8 mouse cellular contexts compared by ENCODE assay signal in the genomic region with DNA sequence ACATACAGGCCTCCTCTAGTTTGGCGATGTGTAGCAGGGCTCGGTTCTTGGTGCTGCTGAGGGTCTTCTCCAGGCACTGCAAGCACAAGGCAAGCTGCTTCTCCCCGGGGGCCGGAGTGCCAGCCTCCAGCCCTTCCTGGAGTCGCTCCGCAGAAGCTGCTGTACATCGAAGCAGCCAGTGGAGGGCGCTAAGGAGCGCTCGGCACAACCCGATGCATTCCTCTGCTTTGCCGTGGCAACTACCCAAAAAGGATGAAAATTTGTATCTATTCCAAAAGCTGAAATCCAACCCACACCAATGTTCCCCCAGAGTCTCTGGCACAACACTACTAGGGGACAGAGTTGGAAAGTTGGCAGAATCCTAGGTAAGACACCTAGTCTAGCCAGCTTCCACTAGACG. TPM values are rescaled to one million over a fixed set of nuclear protein-coding genes. Genes with fewer than 3 reads are reported as not detected.
DNase-seq lines count a peak whose midpoint lies in the region; ATAC-seq and TF ChIP-seq lines count a peak whose summit lies in the region.

No protein-coding gene starts in this region.

- no peak overlapping the region for H3K4me2 ChIP-seq in heart, embryonic 11.5 days
- H3K4me2 ChIP-seq in embryonic facial prominence, embryonic 13.5 days = 0 out of 2 replicates have a peak overlapping the region, but pooled peaks have one; percentile 19
- no peak overlapping the region for H3K4me2 ChIP-seq in heart, embryonic 16.5 days (ENCODE audit: low read depth, low read length)

- H3K27ac ChIP-seq in heart, adult 2 months = peak overlapping the region; percentile 11; the same call in 1 of the 2 replicates
- no peak overlapping the region for H3K27ac ChIP-seq in heart, embryonic 11.5 days (ENCODE audit: low read depth, low read length)
- peak overlapping the region; percentile 52; the same call in 1 of the 2 replicates for H3K27ac ChIP-seq in embryonic facial prominence, embryonic 13.5 days
- H3K27ac ChIP-seq in heart, embryonic 16.5 days (ENCODE audit: low read length) = no peak overlapping the region

- H3K79me2 ChIP-seq in heart, adult 2 months (replicated peaks; ENCODE audit: control insufficient read depth, insufficient read depth, low read length) = no peaks in the 10 kb centered on the region

- peaks cover 12% of the 10 kb centered on the region for H3K4me1 ChIP-seq in heart, adult 2 months (ENCODE audit: control insufficient read depth, insufficient read depth, low read length)
- peaks cover 11% of the 10 kb centered on the region for H3K4me1 ChIP-seq in heart, embryonic 11.5 days (ENCODE audit: control insufficient read depth, insufficient read depth, low read length)
- peaks cover 12% of the 10 kb centered on the region for H3K4me1 ChIP-seq in embryonic facial prominence, embryonic 13.5 days
- H3K4me1 ChIP-seq in heart, embryonic 16.5 days (ENCODE audit: control insufficient read depth, insufficient read depth, low read length) = peaks cover 24% of the 10 kb centered on the region

- H3K36me3 ChIP-seq in heart, adult 2 months (ENCODE audit: control insufficient read depth, insufficient read depth, low read length) = peaks cover 2% of the 10 kb centered on the region
- peaks cover 22% of the 10 kb centered on the region for H3K36me3 ChIP-seq in heart, embryonic 11.5 days (ENCODE audit: control insufficient read depth, insufficient read depth, low read length)
- peaks cover 57% of the 10 kb centered on the region for H3K36me3 ChIP-seq in embryonic facial prominence, embryonic 13.5 days
- H3K36me3 ChIP-seq in heart, embryonic 16.5 days (ENCODE audit: control insufficient read depth, insufficient read depth) = peaks cover 23% of the 10 kb centered on the region; the same call in 1 of the 2 replicates

- no peaks in the 10 kb centered on the region for H3K9me3 ChIP-seq in heart, embryonic 11.5 days (replicated peaks; ENCODE audit: control insufficient read depth, low read length)
- no peaks in the 10 kb centered on the region for H3K9me3 ChIP-seq in embryonic facial prominence, embryonic 13.5 days
- H3K9me3 ChIP-seq in heart, embryonic 16.5 days (replicated peaks; ENCODE audit: control insufficient read depth, low read length) = no peaks in the 10 kb centered on the region

- intact Hi-C loops in heart, adult 2 months (cut with DNase I) = loop anchor here (1.0 to 2.0 kb wide), 3 partner anchors 21 to 70 kb away; no protein-coding TSS in a partner anchor

- ATAC-seq in heart, embryonic 11.5 days (replicated peaks; ENCODE audit: insufficient number of reproducible peaks, low FRiP score, low TSS enrichment) = no peak
- ATAC-seq in embryonic facial prominence, embryonic 13.5 days (ENCODE audit: insufficient number of reproducible peaks, insufficient read depth, low FRiP score, low TSS enrichment, low read depth) = no peak
- ATAC-seq in heart, embryonic 16.5 days (replicated peaks; ENCODE audit: extremely low read depth, insufficient read depth, low FRiP score) = no peak

- no peaks in the 10 kb centered on the region for H3K27me3 ChIP-seq in heart, adult 2 months (ENCODE audit: control insufficient read depth, insufficient read depth, low read length)
- H3K27me3 ChIP-seq in heart, embryonic 11.5 days (ENCODE audit: control insufficient read depth, insufficient read depth, low read length) = no peaks in the 10 kb centered on the region
- no peaks in the 10 kb centered on the region for H3K27me3 ChIP-seq in embryonic facial prominence, embryonic 13.5 days
- H3K27me3 ChIP-seq in heart, embryonic 16.5 days (ENCODE audit: control insufficient read depth, insufficient read depth, low read length) = no peaks in the 10 kb centered on the region

- WGBS in heart, adult 2 months = 13% methylated on average over 13 of the region's 13 CpGs
- 23% methylated on average over 13 of the region's 13 CpGs for WGBS in heart, embryonic 11.5 days (ENCODE audit: insufficient replicate concordance)
- WGBS in embryonic facial prominence, embryonic 13.5 days = 12% methylated on average over 13 of the region's 13 CpGs
- WGBS in heart, embryonic 16.5 days = 18% methylated on average over 13 of the region's 13 CpGs

- H3K9ac ChIP-seq in heart, adult 2 months (ENCODE audit: low read depth, low read length) = peak overlapping the region; percentile 40; the same call in 1 of the 2 replicates
- H3K9ac ChIP-seq in heart, embryonic 11.5 days (ENCODE audit: low read depth, low read length) = no peak overlapping the region
- H3K9ac ChIP-seq in embryonic facial prominence, embryonic 13.5 days = 0 out of 2 replicates have a peak overlapping the region, but pooled peaks have one; percentile 32
- H3K9ac ChIP-seq in heart, embryonic 16.5 days (ENCODE audit: low read length) = 0 out of 2 replicates have a peak overlapping the region, but pooled peaks have one; percentile 33

- TF ChIP-seq CTCF in heart, adult 2 months (IDR thresholded peaks at IDR 0.05) = peak; percentile 95

- TF ChIP-seq POLR2A in heart, adult 2 months (IDR thresholded peaks at IDR 0.05; ENCODE audit: insufficient read depth, low read depth, low read length) = no peak

- 0 out of 2 replicates have a peak, but pooled peaks have one; percentile 32 for TF ChIP-seq EP300 in heart, adult 2 months (IDR thresholded peaks at IDR 0.05; ENCODE audit: insufficient read depth, low read depth, low read length)

- peak; percentile 74 to 80 for DNase-seq in heart, adult 2 months
- DNase-seq in adrenal gland, postnatal 14 days = peak; percentile 91
- peak; percentile 85 to 86 for DNase-seq in layer of hippocampus, postnatal 14 days (ENCODE audit: low spot score in 2 of 2)
- peak; percentile 71 for DNase-seq in lung, postnatal 25 days (ENCODE audit: low spot score)
- peak; percentile 33 to 76 for DNase-seq in spleen, postnatal 10 days (ENCODE audit: low spot score in 2 of 2)

- H3K4me3 ChIP-seq in heart, adult 2 months = no peak overlapping the region
- H3K4me3 ChIP-seq in heart, embryonic 11.5 days (ENCODE audit: low read depth, low read length) = no peak overlapping the region
- no peak overlapping the region for H3K4me3 ChIP-seq in embryonic facial prominence, embryonic 13.5 days
- no peak overlapping the region for H3K4me3 ChIP-seq in heart, embryonic 16.5 days (ENCODE audit: low read length)

RNA-seq across cellular contexts. Expression of a gene that starts 11.3 kb away (rescaled TPM):
- 10 to 100 TPM; 41.6 to 48.1 TPM for total RNA-seq in heart, adult 2 months (2021)
- polyA plus RNA-seq in heart, adult 2 months (2012; rRNA removed) = 54.5 and 65.2 TPM in 2 replicates
- polyA plus RNA-seq in heart, embryonic 11.5 days (2014; fragmentation: Nextera tagmentation; extraction: Ambion mirVana) = 31.6 and 42.1 TPM in 2 replicates
- total RNA-seq in adrenal gland, postnatal 14 days (2021) = 47.4 and 55.5 TPM in 2 replicates
- polyA plus RNA-seq in embryonic facial prominence, embryonic 13.5 days (2015; fragmentation: Nextera tagmentation; extraction: Ambion mirVana) = 63.8 and 65.0 TPM in 2 replicates
- 36.8 and 40.3 TPM in 2 replicates for polyA plus RNA-seq in heart, embryonic 16.5 days (2015; fragmentation: Nextera tagmentation; extraction: Ambion mirVana)
- total RNA-seq in layer of hippocampus, postnatal 14 days (2021) = 100 to 1,000 TPM; 109 to 110 TPM

RNA-seq across cellular contexts. Expression of a gene that starts 16.8 kb away (rescaled TPM):
- total RNA-seq in heart, adult 2 months (2021) = not detected
- polyA plus RNA-seq in heart, adult 2 months (2012; rRNA removed) = not detected in 2 replicates
- polyA plus RNA-seq in heart, embryonic 11.5 days (2014; fragmentation: Nextera tagmentation; extraction: Ambion mirVana) = not detected in 2 replicates
- not detected in 2 replicates for total RNA-seq in adrenal gland, postnatal 14 days (2021)
- not detected in 2 replicates for polyA plus RNA-seq in embryonic facial prominence, embryonic 13.5 days (2015; fragmentation: Nextera tagmentation; extraction: Ambion mirVana)
- polyA plus RNA-seq in heart, embryonic 16.5 days (2015; fragmentation: Nextera tagmentation; extraction: Ambion mirVana) = not detected in 2 replicates
- not detected for total RNA-seq in layer of hippocampus, postnatal 14 days (2021)

RNA-seq across cellular contexts. Expression of a gene that starts 22.5 kb away (rescaled TPM):
- 100 to 1,000 TPM; 103 to 105 TPM for total RNA-seq in heart, adult 2 months (2021)
- polyA plus RNA-seq in heart, adult 2 months (2012; rRNA removed) = 89.4 and 104 TPM in 2 replicates
- 32.2 and 35.7 TPM in 2 replicates for polyA plus RNA-seq in heart, embryonic 11.5 days (2014; fragmentation: Nextera tagmentation; extraction: Ambion mirVana)
- total RNA-seq in adrenal gland, postnatal 14 days (2021) = 106 and 124 TPM in 2 replicates
- 46.5 and 47.3 TPM in 2 replicates for polyA plus RNA-seq in embryonic facial prominence, embryonic 13.5 days (2015; fragmentation: Nextera tagmentation; extraction: Ambion mirVana)
- 37.5 and 40.2 TPM in 2 replicates for polyA plus RNA-seq in heart, embryonic 16.5 days (2015; fragmentation: Nextera tagmentation; extraction: Ambion mirVana)
- 1,000 to 10,000 TPM; 1,264 to 1,291 TPM for total RNA-seq in layer of hippocampus, postnatal 14 days (2021)

RNA-seq across cellular contexts. Expression of a gene that starts 35.5 kb away (rescaled TPM):
- total RNA-seq in heart, adult 2 months (2021) = 100 to 1,000 TPM in 1 of 2 experiments, 10 to 100 TPM in 1; 89.5 to 105 TPM
- polyA plus RNA-seq in heart, adult 2 months (2012; rRNA removed) = 144 and 173 TPM in 2 replicates
- 122 and 131 TPM in 2 replicates for polyA plus RNA-seq in heart, embryonic 11.5 days (2014; fragmentation: Nextera tagmentation; extraction: Ambion mirVana)
- total RNA-seq in adrenal gland, postnatal 14 days (2021) = 114 TPM in 2 replicates
- 196 and 207 TPM in 2 replicates for polyA plus RNA-seq in embryonic facial prominence, embryonic 13.5 days (2015; fragmentation: Nextera tagmentation; extraction: Ambion mirVana)
- 166 and 169 TPM in 2 replicates for polyA plus RNA-seq in heart, embryonic 16.5 days (2015; fragmentation: Nextera tagmentation; extraction: Ambion mirVana)
- total RNA-seq in layer of hippocampus, postnatal 14 days (2021) = 100 to 1,000 TPM; 122 to 126 TPM

RNA-seq across cellular contexts. Expression of a gene that starts 53.8 kb away (rescaled TPM):
- total RNA-seq in heart, adult 2 months (2021) = not detected
- polyA plus RNA-seq in heart, adult 2 months (2012; rRNA removed) = 0.04 TPM in 1 of 2 replicates, not detected in the other
- polyA plus RNA-seq in heart, embryonic 11.5 days (2014; fragmentation: Nextera tagmentation; extraction: Ambion mirVana) = not detected in 2 replicates
- total RNA-seq in adrenal gland, postnatal 14 days (2021) = 0.11 TPM in 1 of 2 replicates, not detected in the other
- polyA plus RNA-seq in embryonic facial prominence, embryonic 13.5 days (2015; fragmentation: Nextera tagmentation; extraction: Ambion mirVana) = 0.28 and 0.48 TPM in 2 replicates
- not detected in 2 replicates for polyA plus RNA-seq in heart, embryonic 16.5 days (2015; fragmentation: Nextera tagmentation; extraction: Ambion mirVana)
- not detected for total RNA-seq in layer of hippocampus, postnatal 14 days (2021)

Comparison
In these comparisons a context has a peak if more than half of its experiments do, and no peak if none do; other contexts are left out.
1. H3K27ac ChIP-seq: peak in heart, adult 2 months (single experiment) and embryonic facial prominence, embryonic 13.5 days (single experiment); none in heart, embryonic 11.5 days (single experiment) and heart, embryonic 16.5 days (single experiment).
2. Peak in every context shown above with its lines, with median percentiles within 50 percentile points of each other: DNase-seq.